Mouse (Mus musculus) adrenal gland, postnatal 14 days (tissue): Measurements from ENCODE around the gene Olfr1418. TPM values are rescaled to one million over a fixed set of nuclear protein-coding genes. Genes with fewer than 3 reads are reported as not detected.
"Not testable (repeated sequence)": the region's sequence is repeated elsewhere in the genome, so short reads cannot be mapped to it uniquely, and the experiment has no call there.

ENCODE experiments used
- DNase-seq: peaks from one replicate; pipeline ENCODE4 v3.0.0; 2021; ENCODE audit warnings: mixed read lengths
- long read RNA-seq, 2 experiments: library from polyadenylated mRNA; stranded (forward); transcript quantifications; one replicate each; pipeline ENCODE4 v2.0.0; 2021
- total RNA-seq: library from RNA; stranded (reverse); gene quantifications from 2 replicates; pipeline ENCODE4 v1.2.3, GENCODE M21; 2021

Olfr1418 gene
- total RNA-seq = not detected in 2 replicates
- long read RNA-seq, experiment 1 = 0 reads
- long read RNA-seq, experiment 2 = 0 reads

DNA sequence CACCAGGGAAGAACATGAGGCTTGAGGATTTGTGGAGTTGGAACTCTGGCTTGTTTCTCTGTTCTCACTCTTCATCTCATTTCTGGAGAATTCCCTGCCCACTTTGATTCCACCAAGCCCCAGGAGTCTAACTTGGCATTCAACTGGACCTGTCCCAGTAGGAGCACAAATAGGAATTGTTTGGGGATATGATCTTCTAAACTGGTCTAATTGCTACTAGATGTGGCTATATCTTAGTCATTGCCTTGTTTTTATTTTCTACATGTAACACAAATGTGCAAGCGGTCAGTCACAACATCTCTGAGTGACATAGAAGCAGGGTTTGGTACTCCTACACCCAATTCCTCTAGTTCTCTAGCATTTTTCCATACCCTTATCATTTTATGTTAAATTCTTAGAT lies at the start of gene Olfr1418:
Gene Olfr1418, minus strand, starts transcription at position 101 of the 400 bp plus-strand sequence.
- no peak for DNase-seq

DNA sequence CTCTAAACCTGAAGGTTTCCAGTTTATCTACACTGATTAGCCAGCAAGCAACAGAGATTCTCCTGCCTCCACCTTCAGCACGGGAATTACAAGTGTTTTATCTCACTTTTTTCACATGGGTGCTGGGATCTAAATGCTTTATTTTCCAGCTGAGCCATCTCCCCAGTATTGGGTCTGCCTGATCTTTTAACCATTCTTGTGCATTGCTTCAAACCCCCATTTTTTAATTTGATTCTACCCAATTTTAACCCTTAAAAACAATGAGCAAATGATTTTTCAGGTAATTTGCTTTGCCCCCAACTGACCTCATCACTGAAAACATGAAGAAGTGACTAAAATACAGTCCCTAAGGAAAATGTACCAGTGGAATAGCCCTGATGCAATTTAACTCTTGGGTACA lies 25.4 kb upstream of the Olfr1418 start, which contains the start of gene Olfr1420:
Gene Olfr1420, plus strand, starts transcription at position 301 of the 400 bp plus-strand sequence.
- no peak for DNase-seq

DNA sequence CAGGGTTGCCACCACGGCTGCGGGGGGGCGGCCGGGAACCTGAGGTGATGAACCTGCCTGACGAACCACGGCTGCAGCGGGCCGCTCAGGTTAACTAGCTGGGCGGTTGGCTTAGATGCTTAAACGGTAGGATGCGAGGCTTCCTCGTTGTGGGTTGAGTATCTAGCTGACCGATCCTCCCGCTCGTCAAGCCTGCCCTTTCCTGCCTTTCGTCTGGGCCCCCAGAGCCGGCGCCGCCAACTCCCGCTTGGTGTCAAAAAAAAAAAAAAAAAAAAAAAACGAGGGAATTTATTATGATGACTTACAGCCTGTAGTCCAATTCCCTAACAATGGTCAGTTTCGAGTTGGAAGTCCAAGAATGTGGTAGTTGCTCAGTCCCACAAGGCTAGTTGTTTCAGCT lies 17.5 kb upstream of the Olfr1418 start:
- not testable (repeated sequence) for DNase-seq

DNA sequence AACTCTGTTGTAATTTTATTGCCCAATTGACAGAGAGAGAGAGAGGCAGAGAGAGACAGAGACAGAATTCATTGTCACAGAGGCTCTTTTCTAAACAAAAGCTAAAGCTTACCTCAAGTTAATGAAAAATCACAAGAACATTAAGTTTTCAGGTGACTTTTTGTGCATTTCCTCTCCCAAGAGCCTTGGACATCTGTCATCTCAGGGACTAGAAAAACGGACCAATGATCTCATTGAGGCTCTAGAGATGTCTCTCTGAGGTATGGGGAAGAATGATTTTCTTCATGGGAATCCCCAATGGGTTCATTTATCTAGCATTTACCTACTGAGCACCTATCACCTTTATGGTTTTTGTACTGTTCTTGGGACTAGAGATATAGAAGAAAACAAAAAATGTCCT lies 14.1 kb upstream of the Olfr1418 start, which contains the start of gene Olfr1419:
Gene Olfr1419, minus strand, starts transcription at position 101 of the 400 bp plus-strand sequence.
- no peak for DNase-seq

DNA sequence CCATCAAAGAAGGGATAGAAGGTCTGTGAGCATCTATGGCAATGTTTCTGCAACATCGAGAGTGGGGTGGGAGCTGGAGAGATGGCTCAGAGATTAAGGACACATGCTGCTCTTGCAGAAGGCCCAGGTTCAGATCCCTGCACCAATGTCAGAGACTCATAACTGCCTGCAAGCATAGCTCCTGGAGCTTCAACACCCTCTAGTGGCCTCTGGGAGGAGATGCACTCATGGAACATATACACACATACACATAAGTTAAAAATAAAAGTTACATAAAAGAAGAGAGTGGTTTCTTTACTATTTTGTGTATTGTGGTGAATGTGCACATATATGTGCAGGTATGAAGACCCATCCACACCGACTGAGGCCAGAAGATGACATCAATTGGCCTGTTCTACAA lies 7.0 kb upstream of the Olfr1418 start:
- no peak for DNase-seq

DNA sequence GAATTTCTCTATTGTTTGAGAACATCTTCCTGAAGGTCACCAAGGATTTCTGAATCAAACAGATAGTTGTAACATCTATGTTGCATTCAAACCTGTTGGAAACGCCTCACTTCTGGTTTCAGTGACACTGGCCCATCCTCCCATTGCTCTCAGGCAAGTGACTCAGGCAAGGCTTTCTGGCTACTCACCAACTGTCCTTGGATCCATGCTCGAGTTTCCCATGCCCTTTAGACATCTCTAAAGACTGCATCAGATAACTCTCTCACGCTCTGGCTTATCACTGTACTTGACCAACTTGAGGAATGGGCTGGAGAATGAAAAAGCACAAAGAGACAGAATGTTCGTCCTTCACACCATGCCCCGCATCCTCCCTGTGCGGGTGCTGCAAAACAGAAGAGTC lies 4.4 kb downstream of the Olfr1418 start:
- peak; percentile 76 for DNase-seq

DNA sequence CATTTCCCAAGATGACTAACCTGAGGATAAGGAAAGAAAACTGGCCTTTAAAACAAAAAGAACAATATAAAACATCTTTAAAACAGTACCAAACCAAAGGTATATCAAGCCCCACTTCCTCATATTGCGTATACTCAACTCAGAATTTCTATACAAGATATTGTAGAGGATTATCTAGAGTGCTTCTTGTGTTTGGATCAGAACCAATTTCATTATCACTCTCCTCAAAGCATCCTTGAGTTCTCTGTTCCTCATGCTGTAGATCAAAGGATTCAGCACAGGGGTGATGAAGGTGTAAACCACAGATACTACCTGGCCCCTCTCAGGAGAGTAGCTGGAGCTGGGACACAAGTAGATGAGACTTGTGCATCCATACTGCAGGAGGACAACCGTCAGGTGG lies 6.0 kb downstream of the Olfr1418 start:
- DNase-seq = no peak

DNA sequence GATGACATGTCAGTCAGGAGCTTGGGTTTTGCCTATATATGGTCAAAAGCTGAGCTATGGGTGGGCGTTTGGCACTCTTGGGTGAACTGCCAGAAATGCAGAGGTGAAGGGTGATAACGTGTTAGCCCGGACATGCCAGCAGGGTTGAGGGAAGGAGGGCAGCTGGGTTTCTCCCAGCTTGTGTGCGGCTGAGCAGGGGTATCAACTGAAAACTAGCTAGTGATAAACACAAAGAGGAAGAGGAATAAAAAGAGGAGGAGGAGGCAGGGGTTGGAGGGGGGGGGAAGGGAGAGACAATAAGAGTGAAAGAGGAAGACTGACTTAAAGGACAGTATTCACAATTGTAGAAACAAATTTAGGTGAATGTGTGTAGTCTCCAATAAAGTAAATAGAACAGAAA lies 8.2 kb downstream of the Olfr1418 start:
- DNase-seq = no peak

DNA sequence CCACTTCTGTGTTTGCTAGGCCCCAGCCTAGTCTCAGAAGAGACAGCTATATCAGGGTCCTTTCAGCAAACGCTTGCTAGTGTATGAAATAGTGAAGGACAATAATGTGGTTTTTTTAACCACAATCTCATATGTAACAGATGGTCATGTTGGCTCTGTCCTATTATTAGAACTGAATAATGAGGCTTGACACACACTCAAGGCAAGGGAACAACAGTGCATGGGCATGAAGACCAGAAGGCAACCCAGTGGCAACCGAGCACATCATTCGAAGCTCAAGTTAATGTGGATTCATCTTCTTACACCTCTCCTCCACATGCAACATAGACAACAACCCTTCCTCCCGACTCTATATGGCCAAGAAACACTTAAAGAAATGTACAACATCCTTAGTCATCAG lies 14.5 kb downstream of the Olfr1418 start:
- DNase-seq = no peak

DNA sequence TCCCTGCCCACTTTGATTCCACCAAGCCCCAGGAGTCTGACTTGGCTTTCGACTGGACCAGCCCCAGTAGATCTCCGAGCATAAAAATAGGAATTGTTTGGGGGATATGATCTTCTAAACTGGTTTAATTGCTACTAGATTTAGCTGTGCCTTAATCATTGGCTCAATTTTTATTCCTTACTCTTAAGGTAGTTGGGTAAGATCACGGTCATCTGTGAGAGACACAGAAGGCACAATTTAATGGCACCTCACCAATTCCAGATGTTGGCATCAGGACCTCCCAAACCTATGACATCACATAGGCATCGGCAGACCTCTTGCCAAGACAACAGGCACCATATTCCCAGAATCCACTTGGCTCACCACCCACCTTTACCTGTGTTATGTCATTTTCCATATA lies 21.7 kb downstream of the Olfr1418 start, which contains the start of gene Olfr1417:
Gene Olfr1417, minus strand, starts transcription at position 101 of the 400 bp plus-strand sequence.
- no peak for DNase-seq

DNA sequence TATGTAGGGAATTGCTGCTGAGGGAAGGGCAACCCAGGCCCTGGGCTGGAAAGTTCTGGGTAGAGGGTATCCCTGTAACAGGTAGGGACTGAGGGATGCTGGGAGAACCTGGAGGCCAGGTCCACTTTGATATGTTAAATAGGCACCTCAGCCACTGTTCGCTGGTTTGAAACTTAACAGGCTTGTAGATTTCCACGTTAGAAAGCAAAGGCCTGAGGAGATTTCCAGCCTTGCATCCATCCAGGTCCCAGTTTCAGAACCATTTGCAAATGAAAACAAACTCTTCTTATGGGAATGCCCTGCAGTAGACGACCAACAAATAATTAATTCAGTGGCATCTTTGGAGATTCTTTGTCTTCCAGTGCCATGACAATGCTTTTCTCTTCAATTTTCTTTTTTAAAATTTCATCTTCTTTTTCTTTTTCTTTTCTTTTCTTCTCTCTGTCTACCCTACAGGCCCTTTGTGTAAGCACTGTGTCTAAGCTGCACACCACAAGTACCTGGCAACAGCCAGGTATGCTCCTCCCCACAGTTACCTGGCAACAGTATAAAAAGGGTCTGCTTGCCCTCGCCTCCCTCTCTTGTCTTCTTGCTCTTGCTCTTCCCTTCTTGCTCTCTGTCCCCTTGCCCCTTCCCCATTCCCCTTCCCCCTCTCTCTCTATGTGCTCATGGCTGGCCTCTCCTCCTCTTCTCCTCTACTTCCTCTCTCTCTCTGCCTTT lies 37.4 kb downstream of the Olfr1418 start:
- no peak for DNase-seq

DNA sequence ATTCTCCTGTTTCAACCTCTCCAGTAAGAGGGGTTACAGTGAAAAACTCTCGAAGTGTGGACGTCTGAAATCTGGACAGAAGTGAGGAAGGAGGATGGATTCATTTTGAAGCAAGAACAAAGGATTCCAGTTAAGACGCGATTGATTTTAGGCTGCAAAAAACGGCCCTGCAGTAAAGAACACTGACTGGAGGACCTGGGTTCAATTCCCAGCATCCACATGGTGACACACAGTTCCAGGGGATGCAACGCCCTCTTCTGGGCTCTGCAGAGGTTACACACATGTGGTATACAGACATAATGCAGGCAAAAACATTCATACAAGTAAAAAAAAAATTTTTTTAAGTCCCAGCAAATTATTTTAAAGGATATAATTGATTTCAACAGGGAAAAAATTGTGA lies 40.7 kb downstream of the Olfr1418 start:
- peak; percentile 27 for DNase-seq

DNA sequence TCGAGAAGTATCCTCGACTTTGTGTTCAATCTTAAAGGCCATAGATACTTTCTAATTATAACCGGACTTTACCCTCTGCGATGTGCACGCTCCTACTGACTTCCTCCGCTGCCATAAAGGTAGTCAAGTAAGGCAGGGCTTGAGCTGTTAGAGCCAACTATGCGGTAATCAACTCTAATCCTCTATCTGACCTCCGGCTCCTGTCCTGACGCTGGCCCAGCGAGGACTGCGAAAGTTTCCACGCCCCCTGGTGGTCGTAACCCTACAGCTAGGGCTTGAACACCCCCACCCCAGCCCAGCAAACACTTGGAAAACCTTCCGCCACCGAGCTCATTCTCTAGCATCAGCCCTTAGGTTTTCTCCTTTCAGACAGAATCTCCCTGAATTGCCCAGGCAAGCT lies 41.1 kb downstream of the Olfr1418 start:
- peak; percentile 90 for DNase-seq

DNA sequence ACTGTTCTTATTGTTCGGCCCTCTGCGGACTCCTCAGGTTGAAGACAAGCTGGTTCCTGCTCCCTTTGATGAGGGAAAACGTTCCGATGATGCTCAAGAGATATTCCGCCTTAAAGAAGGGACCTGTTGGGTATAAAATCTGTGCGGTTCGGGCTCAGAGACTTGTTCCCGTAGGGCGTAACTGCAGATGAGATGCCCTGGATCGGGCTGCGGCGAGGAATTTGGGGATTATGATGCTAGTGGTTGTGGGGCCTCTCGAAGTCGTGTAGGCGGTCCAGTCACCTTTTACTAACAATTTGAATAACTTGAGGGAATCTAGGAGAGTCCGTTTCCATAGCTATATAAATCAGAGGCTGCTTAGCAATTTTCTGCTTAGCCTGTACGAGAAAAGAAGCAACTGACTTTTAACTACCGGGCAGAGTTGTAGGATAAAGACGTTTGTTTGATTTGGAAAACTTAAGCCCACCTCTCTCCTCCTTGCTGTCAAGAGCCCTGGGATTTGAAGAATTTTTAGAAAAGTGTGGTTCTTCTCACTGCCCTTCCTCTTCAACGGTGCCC lies 41.6 kb downstream of the Olfr1418 start, which contains the start of gene Stx3:
Gene Stx3, minus strand, starts transcription at position 261 of the 558 bp plus-strand sequence.
- peak; percentile 12 for DNase-seq

DNA sequence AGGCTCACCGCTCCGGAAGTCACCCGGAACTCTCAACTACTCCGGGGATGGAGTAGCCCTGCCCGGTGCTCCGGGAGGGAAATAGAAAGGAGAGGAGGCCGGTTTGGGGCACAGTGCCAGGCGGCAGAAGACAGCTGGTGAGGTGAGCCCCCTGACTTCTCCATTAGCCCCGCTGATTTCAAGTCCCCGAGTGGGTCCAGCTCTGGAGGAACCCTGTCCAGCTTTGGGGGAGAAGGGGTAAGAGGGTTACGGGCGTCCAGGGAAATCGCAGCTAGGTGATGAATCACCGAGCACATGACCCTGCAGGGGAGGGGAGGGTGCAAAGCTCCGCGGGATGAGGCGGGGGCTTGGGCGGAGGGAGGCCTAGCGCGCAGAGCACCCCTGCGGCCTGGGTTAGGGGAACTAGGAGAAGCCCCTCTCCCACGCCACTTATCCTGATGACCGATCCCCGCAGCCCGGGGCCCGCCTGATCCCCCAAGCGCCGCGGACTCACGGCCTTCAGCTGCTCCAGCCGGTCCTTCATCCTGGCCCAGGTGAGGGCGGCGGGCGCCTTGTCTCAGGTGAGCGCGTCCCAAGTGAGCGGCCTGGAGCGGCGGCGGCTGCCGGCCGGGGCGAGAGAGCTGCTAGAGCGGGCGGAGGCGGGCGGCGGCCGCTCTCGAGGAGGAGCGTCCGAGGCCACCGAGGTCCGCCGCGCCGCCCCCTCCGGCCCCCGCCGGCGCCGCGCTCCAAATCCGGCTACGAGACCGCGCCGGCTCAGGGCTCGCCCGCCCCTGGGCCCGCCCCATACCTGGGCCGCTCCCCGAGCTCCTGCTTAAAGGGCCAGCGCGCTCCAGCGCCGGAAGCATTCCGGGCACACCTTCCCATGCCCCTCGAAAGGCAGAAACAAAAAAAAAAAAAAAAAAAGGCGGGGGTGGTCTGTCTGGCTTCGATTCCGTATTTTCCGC lies 42.4 kb downstream of the Olfr1418 start:
- peak; percentile 77 for DNase-seq

DNA sequence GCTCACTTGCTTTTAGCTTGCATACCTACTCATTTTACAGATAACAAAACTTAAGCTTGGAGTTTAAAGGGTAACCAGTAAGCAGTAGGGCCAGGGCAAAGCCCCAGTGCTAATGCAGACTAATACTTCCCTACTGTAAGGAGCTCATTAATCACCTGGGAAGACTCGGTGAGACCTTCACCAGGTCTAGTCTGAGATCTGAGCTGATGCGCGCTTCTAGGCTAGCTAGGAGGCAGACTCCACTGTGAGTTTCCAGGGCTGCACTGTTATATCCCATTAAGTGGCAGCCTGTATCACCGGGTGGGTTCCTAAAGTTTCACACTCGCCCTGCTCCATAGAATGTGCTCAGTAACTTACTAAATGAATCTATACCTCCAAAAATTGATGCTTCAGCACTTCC lies 43.3 kb downstream of the Olfr1418 start:
- DNase-seq = no peak

DNA sequence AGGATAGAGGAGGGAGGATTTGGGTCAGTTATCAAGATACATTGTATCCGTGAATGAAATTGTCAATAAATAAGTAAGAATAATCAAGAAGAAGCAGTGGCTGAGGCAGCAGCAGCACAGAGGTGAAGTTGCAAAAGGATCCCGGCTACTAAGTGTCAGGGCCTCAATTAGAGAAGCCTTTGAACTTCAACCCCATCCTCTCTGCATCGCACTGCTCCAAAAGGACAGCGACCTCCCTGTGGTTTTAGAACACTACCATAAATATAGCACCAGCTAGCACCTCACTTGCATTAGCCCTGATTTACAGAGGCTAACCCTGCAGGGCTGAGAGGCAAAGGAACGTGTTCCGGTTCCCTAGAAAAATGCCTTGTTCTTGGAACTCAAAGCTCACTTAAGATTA lies 44.2 kb downstream of the Olfr1418 start:
- no peak for DNase-seq

DNA sequence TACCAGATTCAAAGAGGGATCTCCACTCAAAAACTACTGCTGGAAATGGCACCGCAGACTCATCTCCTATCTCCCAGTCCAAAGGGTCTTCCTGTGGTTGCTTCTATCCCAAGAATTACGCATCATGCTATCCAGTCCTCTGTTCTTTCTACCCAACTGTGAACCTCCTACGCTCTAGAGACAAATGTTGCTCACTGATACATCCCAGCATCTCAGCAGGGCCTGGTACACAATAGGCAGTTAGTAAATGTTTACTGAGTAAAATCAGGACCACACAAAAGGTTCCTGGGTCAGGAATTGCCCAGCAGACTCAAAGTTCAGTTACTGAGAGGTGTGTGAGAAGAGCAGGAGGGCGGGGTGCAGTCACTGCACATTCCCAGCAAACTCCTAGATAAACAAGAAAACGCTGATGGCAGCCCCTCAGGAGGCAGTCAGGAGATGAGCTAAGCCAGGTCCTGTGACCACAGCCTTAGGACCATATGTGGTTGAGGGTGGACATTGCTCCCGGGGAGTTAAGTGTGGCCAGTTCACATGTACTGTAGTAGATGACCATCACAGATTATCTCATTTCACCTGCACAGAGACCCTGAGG lies 46.0 kb downstream of the Olfr1418 start:
- DNase-seq = no peak

DNA sequence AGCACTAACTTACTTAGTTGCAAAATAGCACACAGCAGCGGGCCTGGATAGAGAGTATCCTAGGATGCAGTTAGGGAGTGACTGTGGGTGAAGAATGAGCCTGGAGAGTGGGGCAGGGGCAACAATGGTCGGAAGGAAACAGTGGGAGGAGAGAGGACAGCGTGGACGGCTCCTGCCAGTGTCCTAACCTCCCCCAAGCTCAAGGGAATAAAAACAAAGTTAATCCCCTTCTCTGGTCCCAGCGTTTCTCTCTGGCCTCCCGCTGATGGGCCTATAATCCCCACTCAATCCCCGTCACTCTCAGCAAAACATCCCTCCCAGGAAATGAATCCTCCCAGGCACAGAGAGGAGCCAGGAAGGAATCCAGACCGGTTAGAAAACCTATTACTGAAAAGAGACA lies 47.2 kb downstream of the Olfr1418 start:
- DNase-seq = peak; percentile 17

DNA sequence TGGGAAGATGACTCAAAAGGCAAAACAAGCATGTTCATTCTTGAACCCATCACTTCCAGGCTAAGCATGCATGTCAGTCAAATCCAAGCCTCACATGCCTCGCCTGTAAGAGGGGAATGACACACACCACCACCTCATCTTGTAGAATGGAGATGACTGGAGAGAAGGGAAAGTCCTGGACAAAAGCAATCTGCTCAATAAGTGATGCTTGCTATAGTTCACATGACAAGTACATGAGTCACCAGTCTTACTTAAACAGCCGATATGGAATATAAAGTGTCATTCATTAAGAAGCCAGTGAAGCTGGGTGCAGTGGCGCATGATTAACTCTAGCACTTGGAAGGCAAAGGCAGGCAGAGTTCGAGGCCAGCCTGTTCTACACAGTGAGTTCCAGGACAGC lies 47.7 kb downstream of the Olfr1418 start:
- no peak for DNase-seq

DNA sequence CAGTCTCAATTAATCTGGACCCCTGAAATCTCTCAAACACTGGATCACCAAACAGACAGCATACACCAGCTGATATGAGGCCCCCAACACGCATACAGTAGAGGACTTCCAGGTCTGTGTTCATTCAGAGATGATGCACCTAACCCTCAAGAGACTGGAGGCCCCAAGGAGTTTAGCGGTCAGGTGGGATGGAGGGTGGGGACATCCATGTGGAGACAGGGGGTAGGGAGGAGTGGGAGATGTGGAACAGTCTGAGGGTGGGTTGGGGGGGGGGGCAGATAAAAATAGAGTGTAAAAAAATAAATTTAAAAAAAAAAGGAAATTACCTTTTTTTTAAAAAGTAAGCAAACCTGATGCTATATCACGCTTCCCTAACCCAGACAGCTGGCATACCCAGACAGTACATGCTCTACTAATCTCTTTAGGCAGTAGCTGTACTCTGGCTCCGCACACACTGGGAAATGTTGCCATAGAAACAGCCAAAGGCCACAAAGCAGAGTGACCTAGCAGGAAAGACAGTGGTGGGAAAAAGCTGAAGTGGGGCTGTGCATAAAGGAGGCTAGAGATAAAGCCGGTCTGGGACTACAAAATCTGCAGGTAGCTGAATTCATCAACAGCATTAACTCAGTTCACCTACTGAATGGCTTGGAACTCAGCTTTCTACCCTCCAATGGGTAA lies 49.0 kb downstream of the Olfr1418 start:
- DNase-seq = peak; percentile 11

DNA sequence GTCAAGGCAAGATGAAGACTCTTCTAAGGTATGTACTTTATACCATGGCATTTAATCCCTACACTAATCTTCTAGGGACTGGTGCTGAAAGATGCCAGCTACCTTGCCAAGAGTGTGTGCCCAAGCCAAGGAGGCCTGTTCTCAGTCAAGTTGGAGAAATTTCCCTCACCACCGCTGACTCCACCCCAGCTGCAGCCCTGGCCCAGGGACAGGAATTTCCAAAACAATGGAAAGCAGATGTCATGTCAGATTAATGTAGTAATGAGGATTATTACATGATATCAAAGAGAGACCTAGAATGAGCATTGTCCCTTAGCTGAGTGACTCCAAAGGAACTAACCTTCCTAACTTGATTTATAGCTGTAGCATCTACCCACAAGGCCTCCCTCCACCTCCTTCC lies 50.0 kb downstream of the Olfr1418 start:
- peak; percentile 45 for DNase-seq
